Mouse (Mus musculus): ENCODE results near the gene Btbd35f18. TPM values are rescaled to one million over a fixed set of nuclear protein-coding genes. Genes with fewer than 3 reads are reported as not detected.
"Not testable (repeated sequence)": the region's sequence is repeated elsewhere in the genome, so short reads cannot be mapped to it uniquely, and the experiment has no call there.

Gene Btbd35f18
- not detected in 2 replicates for polyA plus RNA-seq (2012; rRNA removed)

DNA sequence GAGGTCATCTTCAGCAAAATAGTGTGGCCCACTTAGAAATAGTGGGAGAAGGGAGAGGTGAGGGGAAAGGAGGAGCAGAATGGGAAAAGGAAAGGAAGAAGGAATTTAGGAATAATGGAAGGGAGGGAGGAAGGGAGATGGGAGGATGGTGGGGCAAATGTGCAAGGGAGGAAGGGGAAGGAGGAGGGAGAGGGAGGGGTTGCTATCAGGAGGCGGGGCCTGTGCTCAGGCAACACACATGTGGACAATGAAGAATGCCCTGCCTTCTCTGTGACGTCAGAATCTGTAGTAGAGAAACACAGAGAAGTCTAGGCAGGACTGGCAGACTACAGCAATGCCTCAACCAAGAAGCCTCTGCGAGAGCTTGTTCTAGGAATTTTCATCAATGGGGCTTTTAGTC lies at the start of gene Btbd35f18:
Gene Btbd35f18, plus strand, starts transcription at position 301 of the 400 bp plus-strand sequence.
- H3K27me3 ChIP-seq (ENCODE audit: control insufficient read depth, insufficient read depth, low read length); H3K4me3 ChIP-seq (ENCODE audit: low read depth, low read length); H3K4me1 ChIP-seq (ENCODE audit: control insufficient read depth, insufficient read depth, insufficient read length, low read length); H3K27ac ChIP-seq (ENCODE audit: insufficient read depth, low read depth, low read length); H3K36me3 ChIP-seq (ENCODE audit: control insufficient read depth, insufficient read depth, low read length): not testable (repeated sequence)
- no CpG with 5 or more reads among the region's 3 CpGs for WGBS

Other genes starting within 250 kb of the Btbd35f18 start
- not detected in 2 replicates for gene Btbd35f10, start 52.7 kb downstream of the Btbd35f18 start, polyA plus RNA-seq (2012; rRNA removed)